Mouse (Mus musculus): ENCODE results near the gene Pole2.

GRCm38 (mm10) chr12:69216587-69216986, 11.4 kb downstream of the Pole2 start:
- TF ChIP-seq FLI1 (IDR thresholded peaks at IDR 0.05; ENCODE audit: low read length) (no peak), GATA1 (IDR thresholded peaks at IDR 0.05; ENCODE audit: borderline replicate concordance, low read length) (no peak)
